Mouse (Mus musculus) heart, adult 2 months (tissue): ENCODE measurements around the gene Tbcc.

Experiments used
- CTCF ChIP-seq: fragments of 200-600 bp; IDR thresholded peaks from 2 replicates; pipeline ENCODE4 v1.8.1; 2022; ENCODE audit warnings: antibody characterized with exemption, mild to moderate bottlenecking, moderate library complexity
- EP300 ChIP-seq: fragments of 200-500 bp; IDR thresholded peaks from 2 replicates; pipeline ENCODE4 v1.6.1; 2011; ENCODE audit warnings: low read depth, low read length, control low read depth; ENCODE audit not compliant: insufficient read depth
- POLR2A ChIP-seq: fragments of 200-500 bp; IDR thresholded peaks from 2 replicates; pipeline ENCODE4 v1.6.1; 2011; ENCODE audit warnings: mild to moderate bottlenecking, low read depth, low read length, control low read depth; ENCODE audit not compliant: insufficient read depth

DNA sequence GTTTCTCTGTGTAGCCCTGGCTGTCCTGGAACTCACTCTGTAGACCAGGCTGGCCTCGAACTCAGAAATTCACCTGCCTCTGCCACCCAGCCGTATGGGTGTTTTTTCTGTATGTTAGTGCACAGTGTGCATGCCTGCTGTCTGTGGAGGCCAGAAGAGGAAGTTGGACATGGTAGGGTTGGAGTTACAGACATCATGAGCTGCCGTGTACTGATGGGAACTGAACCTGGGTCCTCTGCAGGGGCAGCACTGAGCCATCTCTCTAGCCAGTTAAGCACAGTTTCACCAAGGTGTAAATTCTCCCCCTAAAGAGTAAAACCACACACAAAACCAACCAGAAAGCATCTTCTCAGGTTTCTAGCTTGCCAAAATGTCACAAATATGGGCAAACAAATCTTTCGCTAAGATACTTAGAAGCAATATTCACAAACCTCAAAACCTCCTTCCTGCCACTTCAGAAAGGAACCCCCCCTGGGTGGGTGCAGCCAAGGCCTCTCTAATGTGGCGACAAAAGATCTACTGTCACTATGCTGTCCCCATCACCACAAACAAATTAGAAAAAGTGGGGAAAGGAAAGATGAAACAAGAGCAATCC, 20.2 kb upstream of the Tbcc start:
- TF ChIP-seq POLR2A (no peak), CTCF (no peak), EP300 (no peak)
